Mouse (Mus musculus) testis, postnatal 10 days (tissue): ENCODE data around the gene Pdcd5.

ENCODE experiments used
- DNase-seq: peaks from one replicate; pipeline ENCODE4 v3.0.0; 2021; ENCODE audit warnings: low spot score

Pdcd5 gene

GRCm38 (mm10) chr7:35646317-35647081, 822 bp downstream of the Pdcd5 start:
- peak; percentile 58 for DNase-seq

GRCm38 (mm10) chr7:35640072-35640471, 7.2 kb downstream of the Pdcd5 start:
- DNase-seq = no peak

- DNase-seq = no peak
These were observed 10.4 kb downstream of the Pdcd5 start for GRCm38 (mm10) chr7:35636874-35637273.

GRCm38 (mm10) chr7:35636229-35636628, 11.1 kb downstream of the Pdcd5 start:
- DNase-seq = peak; percentile 67

GRCm38 (mm10) chr7:35628496-35628895, 18.8 kb downstream of the Pdcd5 start:
- DNase-seq = peak; percentile 69

- no peak for DNase-seq
These were observed 19.9 kb downstream of the Pdcd5 start for GRCm38 (mm10) chr7:35627371-35627770.

GRCm38 (mm10) chr7:35626038-35626437, 21.3 kb downstream of the Pdcd5 start:
- no peak for DNase-seq

GRCm38 (mm10) chr7:35622626-35623025, 24.7 kb downstream of the Pdcd5 start:
- no peak for DNase-seq

GRCm38 (mm10) chr7:35617513-35617912, 29.8 kb downstream of the Pdcd5 start:
- DNase-seq = no peak

- no peak for DNase-seq
These were observed 38.1 kb downstream of the Pdcd5 start for GRCm38 (mm10) chr7:35609245-35609644.

GRCm38 (mm10) chr7:35606816-35607215, 40.5 kb downstream of the Pdcd5 start:
- DNase-seq = no peak

GRCm38 (mm10) chr7:35602766-35603165, 44.6 kb downstream of the Pdcd5 start:
- no peak for DNase-seq

- no peak for DNase-seq
These were observed 46.2 kb downstream of the Pdcd5 start for GRCm38 (mm10) chr7:35601106-35601505.

GRCm38 (mm10) chr7:35600031-35600430, 47.3 kb downstream of the Pdcd5 start:
- DNase-seq = no peak

- no peak for DNase-seq
These were observed 47.8 kb downstream of the Pdcd5 start for GRCm38 (mm10) chr7:35599492-35599891.

GRCm38 (mm10) chr7:35594311-35594710, 53.0 kb downstream of the Pdcd5 start:
- no peak for DNase-seq
